Mouse (Mus musculus): ENCODE data around the gene Ift27.

Gene Ift27

GRCm38 (mm10) chr15:78173972-78174886, at the start of gene Ift27:
Gene Ift27, minus strand, starts transcription at chr15:78174107.
- peak; percentile 97 to 100 for DNase-seq

- DNase-seq = no peak
These were observed 41.4 kb upstream of the Ift27 start for GRCm38 (mm10) chr15:78215269-78215668.

GRCm38 (mm10) chr15:78211367-78211766, 37.5 kb upstream of the Ift27 start:
- DNase-seq = no peak

- no peak for DNase-seq
These were observed 36.3 kb upstream of the Ift27 start for GRCm38 (mm10) chr15:78210203-78210602.

GRCm38 (mm10) chr15:78206312-78206711, 32.4 kb upstream of the Ift27 start, which contains the start of gene Pvalb:
Gene Pvalb, minus strand, starts transcription at chr15:78206400.
- DNase-seq = no peak

DNA sequence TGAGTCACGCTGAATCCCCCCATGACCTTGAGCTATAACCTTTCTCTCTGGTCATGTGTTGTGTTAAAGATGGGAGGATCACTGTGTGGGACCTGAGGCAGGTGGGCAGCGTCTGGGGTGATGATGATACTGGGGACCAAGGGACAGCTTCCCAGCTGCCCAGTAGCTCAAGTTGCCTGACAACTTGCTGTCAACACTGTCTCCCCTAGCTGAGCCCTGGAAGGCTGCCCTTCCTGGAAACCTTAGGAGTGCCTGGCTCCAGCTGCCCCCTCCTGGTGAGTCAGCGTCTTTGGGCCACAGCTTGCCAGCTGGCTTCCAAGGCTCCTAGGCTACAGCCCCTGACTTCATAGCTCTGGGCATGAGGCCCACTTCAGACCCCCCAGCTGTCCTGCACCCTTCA, 31.3 kb upstream of the Ift27 start:
- DNase-seq = peak in 1 of 2 experiments; percentile 43

DNA sequence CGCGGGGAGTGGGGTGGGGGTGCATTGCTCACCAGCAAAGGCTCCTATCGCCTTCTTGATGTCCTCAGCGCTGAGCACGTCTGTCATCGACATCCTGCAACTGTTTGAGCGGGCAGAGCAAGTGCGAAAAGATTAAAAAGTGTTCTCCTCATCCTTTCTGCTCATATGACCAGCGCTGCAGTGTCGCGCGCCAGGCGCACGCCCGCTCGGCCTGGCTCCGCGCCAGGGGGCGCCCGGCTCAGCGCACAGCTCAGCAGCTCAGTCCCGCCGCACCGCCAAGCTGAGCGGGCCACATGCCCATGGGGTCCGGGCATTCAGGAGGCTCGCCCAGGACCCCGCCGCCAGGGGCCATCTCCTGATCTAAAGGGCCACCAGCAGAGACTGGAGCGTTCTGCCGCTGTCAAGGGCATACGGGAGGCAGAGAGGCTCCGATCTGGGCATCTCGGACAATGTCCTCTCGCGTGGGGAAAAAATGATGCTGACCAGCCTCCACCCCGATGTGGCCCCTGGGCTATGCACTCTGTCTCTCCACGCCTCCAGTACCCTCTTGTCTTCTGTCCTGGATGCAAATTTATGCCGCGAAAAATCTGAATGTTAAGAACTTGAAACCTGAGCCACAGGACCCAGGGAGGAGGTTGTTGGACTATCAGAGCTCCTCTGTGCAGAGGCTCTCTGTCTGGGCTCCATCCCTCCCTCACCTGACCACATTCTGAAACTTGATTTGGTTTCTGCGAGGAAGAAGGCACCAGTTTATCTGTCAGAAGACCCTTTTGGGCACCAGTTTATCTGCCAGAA, 30.3 kb upstream of the Ift27 start:
- peak in 1 of 2 experiments; percentile 56 for DNase-seq

GRCm38 (mm10) chr15:78195096-78195880, 21.4 kb upstream of the Ift27 start:
- DNase-seq = no peak

- DNase-seq = no peak
These were observed 20.4 kb upstream of the Ift27 start for GRCm38 (mm10) chr15:78194320-78194719.

- DNase-seq = no peak
These were observed 15.7 kb upstream of the Ift27 start for GRCm38 (mm10) chr15:78189636-78190035.

- DNase-seq = no peak
These were observed 14.6 kb upstream of the Ift27 start for GRCm38 (mm10) chr15:78188546-78188945.

DNA sequence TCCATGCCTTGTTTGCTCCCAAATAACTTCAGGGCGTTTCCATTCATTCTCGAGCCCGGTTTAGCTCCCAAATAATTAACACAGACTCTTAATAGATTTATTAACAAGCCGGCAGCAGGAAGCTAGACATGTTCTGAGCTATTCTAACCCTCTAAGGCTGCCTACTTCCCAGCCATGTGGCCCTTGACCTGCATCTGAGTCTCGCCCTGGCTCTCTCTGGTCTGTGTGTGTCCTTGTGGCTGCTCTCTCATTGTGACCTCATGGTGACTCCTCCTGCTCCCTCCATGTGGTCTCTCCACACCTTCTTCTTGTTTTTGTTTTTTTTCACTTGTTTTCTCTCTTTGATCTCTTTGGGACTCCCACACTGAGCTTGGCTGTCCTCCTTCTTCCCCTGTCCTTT, 13.0 kb upstream of the Ift27 start:
- DNase-seq = no peak

DNA sequence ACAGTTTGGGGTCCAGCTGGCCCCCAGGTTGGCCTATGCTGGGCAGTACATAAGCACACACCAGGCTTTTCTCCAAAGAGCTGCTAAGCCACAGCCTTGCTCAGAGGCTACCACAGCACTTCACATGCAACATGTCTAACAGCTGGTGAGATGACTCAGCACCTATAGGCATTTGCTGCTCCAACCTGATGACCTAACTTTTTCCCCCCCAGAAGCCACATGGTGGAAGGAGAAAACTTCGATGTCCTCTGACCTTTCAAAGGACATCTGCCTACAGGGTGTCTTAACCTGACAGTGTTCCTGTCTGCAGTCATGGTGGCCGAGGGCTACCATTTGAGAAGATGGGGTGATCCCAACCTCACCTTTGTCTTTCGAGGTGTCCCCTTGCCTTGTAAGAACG, 11.7 kb upstream of the Ift27 start:
- no peak for DNase-seq

DNA sequence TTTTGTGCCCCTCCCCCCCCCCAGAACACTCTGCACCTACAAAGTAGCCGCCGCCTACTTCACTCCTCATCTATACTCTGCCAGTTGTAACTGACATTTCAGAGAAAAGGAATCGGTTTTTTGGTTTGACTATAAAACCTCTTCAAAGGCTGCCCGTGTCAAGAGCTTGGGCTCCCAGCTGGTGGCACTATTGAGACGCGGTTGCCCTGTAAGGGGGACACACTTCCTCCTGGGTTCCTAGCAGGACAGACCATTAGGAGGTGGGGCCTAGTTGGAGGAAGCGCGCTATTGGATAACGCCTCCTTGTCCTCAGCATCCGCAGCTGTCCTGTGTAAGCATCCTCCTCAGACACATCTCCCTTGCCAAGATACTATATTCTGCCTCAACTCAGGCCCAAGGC, 10.9 kb upstream of the Ift27 start:
- DNase-seq = peak in 1 of 2 experiments; percentile 33

DNA sequence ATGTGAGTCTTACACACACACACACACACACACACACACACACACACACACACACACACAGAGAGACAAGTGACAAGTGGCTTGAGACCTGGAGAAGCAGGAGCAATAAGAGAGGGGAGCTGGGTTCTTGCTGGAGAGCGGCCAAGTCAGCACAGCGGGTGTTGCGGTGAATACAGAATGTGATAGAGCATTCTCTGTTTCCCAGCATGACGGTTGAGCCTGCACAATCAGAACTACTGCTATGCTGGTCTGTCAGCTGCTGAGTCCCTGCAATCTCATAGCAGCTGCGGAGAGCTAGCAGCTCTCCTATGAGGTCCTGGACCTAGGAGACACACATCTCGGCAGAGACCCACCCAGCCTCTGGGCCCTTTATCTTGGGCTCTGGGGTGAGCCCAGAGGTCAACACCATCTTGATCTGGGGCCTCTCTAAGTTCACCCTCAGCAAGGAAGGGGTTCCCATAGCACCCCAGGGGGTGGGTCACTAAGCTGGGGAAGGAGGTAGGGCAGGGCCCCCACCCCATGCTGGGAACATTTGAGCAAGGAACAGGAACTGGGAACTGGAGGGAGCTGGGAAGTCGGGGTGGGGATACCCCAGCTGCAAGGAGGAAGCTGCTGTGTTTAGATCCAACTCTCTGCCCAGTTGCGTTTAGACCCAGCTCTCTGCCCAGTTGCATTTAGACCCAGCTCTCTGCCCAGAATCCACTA, 7.9 kb upstream of the Ift27 start:
- DNase-seq = no peak

DNA sequence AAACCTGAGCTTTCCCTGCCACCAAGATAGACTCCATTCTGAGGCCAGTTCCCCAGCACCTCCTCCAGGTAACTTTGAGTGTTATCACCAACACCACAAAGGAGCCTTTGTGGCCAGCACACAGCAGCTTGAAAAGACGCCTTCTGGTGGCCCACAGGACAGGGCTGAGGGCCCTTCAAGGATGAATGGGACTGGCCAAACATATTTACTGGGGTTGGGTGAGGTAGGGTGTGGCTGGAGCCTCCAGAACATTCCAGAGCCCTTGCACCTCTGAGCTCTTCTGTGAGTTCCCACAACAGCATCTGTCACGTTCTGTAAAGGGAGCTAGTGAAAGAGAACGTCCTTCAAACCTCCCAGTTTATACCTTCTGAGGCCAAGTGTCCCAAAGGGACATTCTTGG, 5.9 kb upstream of the Ift27 start:
- DNase-seq = no peak

- DNase-seq = peak; percentile 49 to 88
These were observed 4.5 kb upstream of the Ift27 start for GRCm38 (mm10) chr15:78178397-78178796.

DNA sequence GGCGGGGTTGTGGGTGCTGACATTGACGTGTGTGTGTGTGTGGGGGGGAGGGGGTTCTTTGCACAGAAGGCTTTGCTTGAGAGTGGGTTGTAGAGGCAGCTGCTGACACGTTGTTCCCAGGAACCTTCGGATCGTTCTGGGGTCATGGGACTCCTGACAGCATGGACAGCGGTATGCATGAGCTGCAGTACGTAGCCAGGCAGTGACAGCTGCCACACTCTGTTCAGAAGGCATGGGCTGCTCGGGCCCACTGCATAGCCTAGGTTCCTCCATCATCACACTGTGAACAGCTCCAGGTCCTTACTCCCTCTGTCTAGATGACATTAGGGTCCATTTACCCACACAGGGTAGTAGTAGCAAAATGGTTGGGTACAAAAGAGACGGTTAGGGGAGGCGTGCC, 3.4 kb upstream of the Ift27 start:
- no peak for DNase-seq

GRCm38 (mm10) chr15:78174887-78175245, 959 bp upstream of the Ift27 start:
- no peak for DNase-seq

DNA sequence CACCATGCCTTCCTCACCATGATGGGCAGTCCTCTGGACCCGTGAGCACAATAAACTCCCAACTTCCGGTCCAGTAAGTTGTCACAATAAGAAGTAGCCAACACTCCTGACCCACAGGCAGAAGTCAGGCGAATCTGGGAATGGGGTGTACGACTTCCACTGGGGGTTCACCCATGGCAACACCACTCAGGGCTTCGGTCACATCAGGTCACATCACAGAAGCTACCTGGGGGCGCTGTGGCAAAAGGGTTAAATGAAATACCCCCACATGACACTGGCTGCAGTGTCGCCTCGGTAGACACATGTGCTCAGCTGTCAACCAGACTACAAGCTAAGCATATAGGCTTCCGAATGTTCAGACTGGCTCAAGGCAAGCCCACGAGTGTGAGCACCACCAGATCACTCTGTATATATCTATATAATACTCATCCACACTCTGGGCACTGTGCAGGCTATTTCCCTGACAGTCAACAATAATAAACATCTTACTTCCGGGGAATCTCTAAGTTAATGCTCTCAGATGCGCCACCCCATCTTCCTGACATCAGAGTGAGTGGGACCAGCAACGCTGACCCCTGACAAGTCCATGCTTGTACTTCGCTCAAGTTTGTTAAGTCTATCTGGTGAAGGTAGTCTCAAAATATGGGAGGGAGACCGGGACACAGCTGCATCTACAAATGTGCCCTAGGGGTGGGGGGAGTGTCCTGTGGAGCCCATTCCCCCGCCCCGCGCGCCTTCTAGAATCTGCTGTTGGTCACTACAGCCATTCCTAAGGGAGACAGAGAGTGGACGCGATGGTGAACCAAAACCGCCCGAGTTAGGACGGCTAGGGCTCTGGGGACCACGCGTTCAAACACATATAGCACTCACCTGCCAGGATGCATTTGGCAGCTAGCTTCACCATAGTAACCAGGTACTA, 749 bp downstream of the Ift27 start:
- no peak for DNase-seq

DNA sequence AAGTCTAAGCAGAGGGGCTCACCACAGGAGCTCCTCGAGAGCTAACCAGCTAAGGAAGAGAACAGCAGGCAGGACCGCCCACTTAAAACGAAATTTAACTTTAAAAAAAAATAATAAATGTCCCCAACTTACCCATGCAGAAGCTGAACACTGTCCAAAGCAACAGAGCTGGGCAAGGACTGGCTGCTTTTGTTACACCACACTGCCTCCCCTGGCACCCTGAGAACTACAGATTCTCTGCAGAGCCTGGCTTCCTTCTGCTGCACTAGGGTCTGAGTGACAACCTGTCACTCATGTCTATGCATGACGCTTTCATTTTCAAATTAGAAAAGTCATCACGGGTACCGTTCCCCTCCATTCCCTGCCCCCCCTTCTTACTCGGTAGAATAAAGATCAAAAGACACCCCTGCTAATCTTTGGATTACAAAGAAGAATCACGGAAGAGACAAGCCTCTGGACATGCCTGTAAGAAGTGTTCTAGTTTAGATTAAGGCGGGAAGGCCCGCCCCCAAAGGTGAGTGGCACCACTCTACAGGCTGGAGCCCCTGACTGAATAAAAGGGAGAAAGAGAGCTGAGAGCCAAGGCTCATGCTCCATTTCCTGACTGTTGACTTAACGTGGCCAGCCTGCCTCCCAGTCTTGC, 1.5 kb downstream of the Ift27 start:
- peak in 1 of 2 experiments; percentile 19 for DNase-seq
